Mouse (Mus musculus) frontal cortex, postnatal 14 days (tissue): ENCODE results near the gene Proser3.

Source experiments
- DNase-seq, 2 experiments: peaks; one replicate each; pipeline ENCODE4 v3.0.0; 2022; ENCODE audit warnings: low spot score in 2 of 2

The Proser3 gene

DNA sequence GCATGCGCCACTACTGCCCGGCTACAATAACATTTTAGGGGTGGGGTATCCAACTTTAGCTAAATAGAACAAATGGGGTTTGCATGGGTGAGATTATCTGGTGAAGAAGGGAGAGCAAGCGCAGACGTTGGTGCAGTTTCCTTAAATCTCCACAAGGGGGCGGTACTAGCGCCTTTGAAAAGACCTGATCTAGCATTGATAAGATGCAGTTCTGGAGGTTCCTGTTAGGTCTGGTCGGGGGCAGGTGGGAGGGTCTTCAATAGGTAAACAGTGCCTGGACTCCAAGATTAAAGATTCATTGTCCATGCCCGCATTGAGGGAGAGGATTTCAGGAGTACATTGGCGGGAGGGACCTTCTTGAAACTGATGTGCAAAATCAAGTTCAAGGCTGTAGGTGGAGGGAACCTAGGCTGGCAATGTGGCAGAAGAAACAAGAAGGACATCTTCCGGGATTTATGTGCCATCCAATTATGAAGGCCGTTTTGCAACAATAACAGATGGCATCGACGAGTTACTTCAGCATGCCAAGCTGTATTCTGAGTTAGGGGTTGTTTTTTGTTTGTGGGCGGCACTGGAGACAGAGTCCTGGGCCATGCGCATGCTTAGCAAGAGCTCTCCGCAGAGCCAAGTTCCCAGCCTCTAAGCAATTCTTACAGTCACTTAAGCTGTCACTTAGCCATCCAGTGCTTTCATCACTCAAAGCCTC, 61.7 kb downstream of the Proser3 start:
- peak in 1 of 2 experiments; percentile 51 for DNase-seq
